Mouse (Mus musculus): Measurements from ENCODE around the gene Dgkd.

- TF ChIP-seq POLR2A (IDR thresholded peaks at IDR 0.05; ENCODE audit: control insufficient read depth in 1 of 2, insufficient read depth in 1 of 2, low read depth in 1 of 2, low read length in 2 of 2, poor library complexity in 1 of 2) (no peak), MAZ (IDR thresholded peaks at IDR 0.05; ENCODE audit: low read depth, low read length) (no peak), HCFC1 (IDR thresholded peaks at IDR 0.05; ENCODE audit: low read depth, low read length) (0 out of 2 replicates have a peak, but pooled peaks have one; percentile 15), CTCF (IDR thresholded peaks at IDR 0.05 in 2 of 3, conservative IDR thresholded peaks at IDR 0.05 in 1 of 3; ENCODE audit: control insufficient read depth in 1 of 3, insufficient read depth in 1 of 3, low read depth in 2 of 3, low read length in 3 of 3, poor library complexity in 1 of 3, severe bottlenecking in 1 of 3) (no peak), MAX (IDR thresholded peaks at IDR 0.05; ENCODE audit: low read length) (no peak), CHD2 (IDR thresholded peaks at IDR 0.05; ENCODE audit: low read length) (no peak), MYC (IDR thresholded peaks at IDR 0.05; ENCODE audit: low read depth, low read length) (no peak), USF1 (IDR thresholded peaks at IDR 0.05; ENCODE audit: low read depth, low read length) (no peak), TAL1 (IDR thresholded peaks at IDR 0.05; ENCODE audit: low read length) (no peak), ZKSCAN1 (IDR thresholded peaks at IDR 0.05; ENCODE audit: low read depth, low read length) (no peak), SIN3A (IDR thresholded peaks at IDR 0.05; ENCODE audit: low read length) (no peak; the same call in 1 of the 2 replicates)
Observed at GRCm38 (mm10) chr1:87852081-87852790, 851 bp upstream of the Dgkd start.

Measured in MEL (cell line).